Mouse (Mus musculus) embryo, embryonic 11.5 days (tissue): Measurements from ENCODE around the gene Slc22a4.
A peak's percentile ranks its signal among the peaks of the same experiment; 100 is the strongest.
"Not testable (repeated sequence)": the region's sequence is repeated elsewhere in the genome, so short reads cannot be mapped to it uniquely, and the experiment has no call there.

Experiments used
- DNase-seq: peaks from one replicate; pipeline ENCODE4 v3.0.0-alpha.2; 2012; ENCODE audit warnings: low read depth, low spot score

Slc22a4 gene

DNA sequence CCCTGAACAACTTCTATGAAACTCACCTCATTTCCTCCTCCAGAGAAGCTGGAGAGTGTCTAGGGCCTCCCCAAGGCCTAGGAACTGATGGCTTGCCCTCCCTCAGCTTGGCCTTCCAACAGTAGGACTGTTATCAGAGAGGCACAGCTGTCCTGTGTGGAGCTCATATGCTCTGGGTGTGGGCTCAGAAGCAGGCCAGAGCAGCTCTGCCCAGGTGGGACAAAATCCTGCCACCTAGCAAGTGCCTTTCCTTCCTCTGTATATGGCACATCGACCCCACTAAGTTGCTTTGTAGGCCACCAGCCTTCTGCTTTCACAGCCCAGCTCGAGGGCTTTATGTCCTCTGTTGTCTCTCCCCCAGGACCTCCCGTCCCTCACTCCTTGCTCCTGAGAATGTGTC, 23.2 kb downstream of the Slc22a4 start:
- no peak for DNase-seq

DNA sequence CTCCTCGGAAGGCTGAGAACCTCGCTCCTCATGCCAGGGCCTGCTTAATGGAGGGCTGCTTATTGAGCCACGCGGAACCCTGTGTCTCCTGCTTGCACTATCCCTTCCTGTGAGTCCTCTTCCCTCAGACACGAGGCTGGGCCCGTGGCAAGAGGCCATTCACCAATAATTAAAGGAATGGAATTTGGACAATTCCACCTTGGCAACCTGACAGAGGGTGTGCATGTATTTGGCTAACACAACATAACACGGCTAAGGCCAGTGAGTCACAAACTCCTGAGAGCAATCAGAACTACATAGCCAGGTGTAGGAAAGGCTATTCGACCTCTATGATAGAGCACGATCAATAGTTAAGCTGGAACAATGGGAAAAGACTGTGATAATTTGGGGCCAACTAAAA, 23.7 kb downstream of the Slc22a4 start:
- no peak for DNase-seq

DNA sequence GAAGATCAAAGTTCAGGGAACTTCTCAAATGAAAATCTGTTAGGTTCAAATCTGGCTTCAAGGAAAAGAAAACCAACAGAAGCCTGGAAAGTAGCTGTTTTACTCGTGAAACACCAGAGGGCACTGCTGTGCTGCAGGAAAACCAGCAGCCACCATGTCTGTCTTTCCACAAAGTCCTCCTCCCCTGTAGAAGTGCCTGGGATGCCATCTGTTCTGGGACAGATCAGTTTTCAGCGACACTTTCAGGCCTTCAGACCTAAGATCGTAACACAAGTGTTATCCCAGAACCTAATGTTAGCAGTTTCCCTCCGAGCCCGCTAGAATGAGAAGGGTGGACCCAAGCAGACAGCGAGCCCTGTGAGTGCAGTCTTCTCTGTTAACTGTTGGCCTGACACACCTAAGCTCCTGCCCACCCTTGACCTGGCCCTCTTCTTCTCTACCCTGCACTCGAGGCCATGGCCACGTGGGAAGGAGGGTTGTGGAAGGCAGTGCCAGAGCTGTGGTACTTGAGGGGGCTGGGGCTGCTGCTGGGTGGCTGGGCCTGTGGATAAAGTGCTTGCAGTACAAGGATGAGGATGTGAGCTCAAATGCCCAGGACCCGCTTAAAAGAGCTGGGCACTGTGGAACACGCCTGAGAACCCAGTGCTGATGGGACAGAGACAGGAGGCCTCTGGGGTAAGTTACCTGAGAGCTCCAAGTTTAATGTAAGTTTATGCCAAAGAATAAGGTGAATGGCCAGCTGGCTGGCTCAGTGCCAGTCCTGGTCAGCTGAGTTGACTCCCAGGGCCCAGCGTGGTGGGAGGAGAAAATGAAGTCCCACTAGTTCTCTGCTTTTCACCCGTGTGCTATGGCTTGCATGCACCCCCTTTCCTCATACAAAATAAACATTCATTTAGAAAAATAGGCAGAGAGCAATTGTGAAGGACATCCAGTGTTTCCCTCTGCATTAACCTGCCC, 24.9 kb downstream of the Slc22a4 start:
- DNase-seq, result peak; percentile 64

DNA sequence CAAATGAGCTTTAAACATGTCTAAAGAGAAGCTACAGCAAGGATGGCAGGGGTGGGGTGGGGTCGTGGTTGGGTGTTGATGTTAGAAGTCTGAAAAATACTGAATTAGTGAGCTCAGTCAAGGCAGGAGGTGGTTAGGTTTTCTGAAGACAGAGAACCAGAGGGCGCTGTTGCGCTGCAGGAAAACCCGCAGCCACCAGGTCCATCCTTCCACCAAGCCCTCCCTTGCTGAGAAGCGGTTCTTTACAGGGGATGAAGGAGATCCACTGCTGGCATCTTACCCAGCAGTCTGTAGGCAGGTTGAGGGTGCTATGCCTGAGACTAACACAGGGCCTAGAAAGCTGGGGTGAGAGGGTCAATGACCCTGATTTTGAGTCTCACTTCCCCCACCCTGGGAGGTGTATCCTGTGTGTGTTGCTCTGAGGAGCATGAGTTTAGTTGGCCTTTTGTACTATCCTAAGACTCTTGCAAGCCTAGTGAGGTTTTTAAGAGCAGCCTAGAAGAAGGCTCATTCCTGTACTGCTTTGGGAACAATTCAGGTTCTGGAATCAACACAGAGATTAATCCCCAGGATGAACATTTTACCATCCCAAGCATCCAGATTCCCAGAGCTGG, 25.6 kb downstream of the Slc22a4 start:
- peak; percentile 56 for DNase-seq

DNA sequence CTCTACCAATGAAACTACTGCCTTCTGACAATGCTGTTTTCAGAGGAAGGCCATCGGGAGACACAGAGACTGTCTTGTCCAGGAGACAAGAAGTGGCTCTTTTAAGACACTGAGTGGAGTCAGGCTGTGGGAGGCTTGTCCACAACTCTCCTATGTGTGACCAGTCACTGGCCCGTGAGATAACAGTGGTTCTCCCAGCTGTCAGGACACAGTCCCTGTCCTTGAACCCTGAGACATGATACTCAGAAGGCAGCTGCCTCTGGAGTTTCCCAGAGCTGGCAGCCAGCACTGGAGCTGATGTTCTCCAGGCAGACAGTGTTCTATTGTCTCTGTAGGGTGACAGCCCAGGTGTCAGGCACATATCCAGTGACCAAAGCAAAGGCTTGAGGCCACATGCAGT, 30.2 kb downstream of the Slc22a4 start:
- DNase-seq, result no peak

DNA sequence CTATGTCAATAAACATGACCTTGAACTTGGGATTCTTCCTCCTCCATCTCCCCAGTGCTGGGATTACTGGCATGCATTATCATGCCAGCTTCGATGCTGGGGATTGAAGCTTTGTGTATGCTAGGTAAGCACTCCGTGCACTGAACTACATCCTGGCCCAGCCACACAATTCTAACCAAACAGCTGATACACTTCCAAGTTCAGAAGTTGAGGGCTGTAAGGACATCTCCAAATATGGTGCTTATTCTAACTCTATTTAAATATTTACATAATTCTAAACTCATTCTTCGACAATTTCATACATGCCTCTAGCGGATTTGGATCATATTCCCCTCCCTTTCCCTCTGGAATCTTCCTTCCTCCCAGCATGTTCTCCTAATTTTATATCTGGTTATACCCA, 35.6 kb downstream of the Slc22a4 start:
- no peak for DNase-seq

DNA sequence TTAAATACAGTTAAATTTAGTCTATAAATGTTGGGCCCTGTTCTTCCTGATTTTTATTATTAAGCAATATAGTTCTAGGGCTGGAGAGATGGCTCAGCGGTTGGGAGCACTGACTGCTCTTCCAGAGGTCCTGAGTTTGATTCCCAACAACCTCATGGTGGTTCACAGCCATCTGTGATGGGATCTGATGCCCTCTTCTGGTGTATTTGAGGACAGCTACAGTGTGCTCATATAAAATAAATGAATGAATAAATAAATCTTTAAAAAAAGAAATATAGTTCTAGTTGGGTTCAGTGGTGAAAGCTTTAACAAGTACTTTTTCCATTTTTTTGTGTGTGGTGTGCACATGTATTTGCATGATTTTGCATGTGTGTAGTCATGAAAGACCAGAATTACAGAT, 38.7 kb downstream of the Slc22a4 start:
- no peak for DNase-seq

DNA sequence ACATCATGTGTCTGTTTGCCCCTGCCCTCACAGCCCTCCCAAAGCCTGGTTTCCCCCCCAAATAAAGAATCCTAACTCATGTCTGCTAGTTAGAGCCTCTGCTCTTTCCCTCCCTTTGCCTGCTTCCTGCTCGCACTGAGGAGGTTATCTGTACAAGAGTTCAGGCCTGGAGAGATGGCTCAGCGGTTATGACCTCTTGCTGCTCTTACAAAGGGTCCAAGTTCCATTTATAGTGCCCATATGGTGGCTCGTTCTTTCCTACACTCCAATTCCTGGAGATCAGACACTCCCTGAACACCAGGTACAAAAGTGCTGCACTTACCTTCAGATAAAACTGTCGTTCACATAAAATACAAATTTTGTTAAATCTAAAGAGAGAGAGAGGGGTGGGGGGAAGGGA, 39.8 kb downstream of the Slc22a4 start:
- no peak for DNase-seq

DNA sequence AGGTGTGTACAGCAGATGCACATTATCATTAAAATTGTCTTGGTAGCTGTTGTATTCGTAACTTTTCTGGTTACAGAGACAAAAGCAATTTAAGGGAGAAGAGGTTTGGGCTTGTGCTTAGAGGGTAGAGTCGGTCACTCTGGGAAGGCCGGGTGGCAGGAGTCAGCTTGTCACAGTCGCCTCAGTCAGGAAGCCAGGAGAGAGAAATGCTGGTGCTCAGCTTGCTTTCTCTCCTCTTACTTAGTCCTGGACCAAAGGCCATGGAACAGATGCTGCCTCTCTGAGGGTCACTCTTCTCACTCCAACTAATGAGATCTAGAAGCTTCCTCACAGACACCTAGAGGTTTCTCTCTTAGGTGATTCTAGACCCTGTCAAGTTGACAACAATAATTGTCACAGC, 46.5 kb downstream of the Slc22a4 start:
- DNase-seq, result no peak

DNA sequence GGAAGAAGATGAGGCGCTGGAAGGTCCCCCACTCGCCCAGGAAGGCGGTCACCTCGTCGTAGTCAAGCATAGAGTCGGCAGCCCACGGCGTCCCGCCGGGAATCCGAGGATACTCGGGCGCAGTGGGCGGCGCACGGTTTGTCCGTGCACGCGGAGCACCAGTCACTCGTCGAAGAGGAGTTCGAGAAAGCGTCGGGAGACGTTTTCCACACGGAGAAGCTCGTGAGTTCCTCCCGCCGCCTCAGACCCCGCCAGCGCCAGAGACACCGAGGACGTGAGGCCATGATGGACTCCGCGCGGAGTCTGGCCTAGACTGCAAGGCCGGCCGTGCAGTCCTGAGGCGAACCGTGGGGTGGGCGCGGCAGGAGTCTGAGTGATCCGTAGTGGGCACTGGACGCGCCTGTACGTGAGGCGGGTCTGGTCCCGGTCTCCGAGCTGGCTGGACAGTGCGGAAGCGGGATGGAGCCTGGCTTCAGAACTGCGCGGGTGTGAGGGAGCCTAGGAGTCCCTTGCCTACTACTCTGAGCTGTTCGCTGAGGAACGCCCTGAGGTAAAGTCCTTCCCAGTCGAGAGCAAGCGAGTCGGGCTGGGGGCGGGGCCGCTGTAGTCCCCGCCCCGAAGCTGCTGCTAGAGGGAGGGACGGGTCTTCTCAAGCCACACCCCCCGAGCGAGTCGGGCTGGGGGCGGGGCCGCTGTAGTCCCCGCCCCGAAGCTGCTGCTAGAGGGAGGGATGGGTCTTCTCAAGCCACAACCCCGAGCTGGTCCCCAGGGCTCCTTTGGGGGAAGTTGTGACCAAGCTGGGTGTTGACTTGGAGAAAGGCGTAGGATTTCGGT, 47.9 kb downstream of the Slc22a4 start, which contains the start of gene Slc22a21:
Slc22a21 (minus strand) TSS at position 545 of the 834 bp plus-strand sequence.
- DNase-seq, result peak; percentile 68

DNA sequence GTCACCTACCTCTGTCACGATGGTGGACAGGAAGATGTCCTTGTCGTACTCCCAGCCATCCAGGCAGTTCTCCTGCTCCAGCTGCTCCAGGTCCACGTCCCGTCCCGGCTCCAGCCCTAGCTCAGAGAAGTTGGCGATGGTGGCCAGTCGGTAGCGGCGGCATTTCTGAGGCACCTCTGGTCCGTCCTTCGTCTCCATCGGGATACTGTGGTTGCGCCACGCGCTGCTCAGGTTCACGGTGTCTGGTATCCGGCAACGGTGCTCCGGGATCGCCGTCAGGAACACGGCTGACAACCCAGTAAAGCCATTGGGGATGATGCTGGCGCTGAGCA, 48.5 kb downstream of the Slc22a4 start:
- DNase-seq, result not testable (repeated sequence)

DNA sequence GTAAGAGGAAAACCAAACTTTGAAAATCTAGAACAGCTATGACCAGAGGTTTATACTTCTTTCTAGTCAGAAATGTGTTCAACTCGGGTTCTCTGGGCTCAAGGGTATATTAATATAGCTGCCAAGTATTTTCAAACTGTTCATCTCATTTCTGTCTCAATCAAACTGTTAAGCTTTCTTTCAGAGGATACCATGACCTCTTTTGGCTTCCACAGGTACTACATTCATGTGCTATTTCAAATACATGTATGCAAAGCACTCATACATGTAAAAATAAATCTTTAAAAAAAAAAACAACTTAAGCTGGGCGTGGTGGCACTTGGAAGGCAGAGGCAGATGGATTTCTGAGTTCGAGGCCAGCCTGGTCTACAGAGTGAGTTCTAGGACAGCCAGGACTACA, 50.2 kb downstream of the Slc22a4 start:
- DNase-seq, result no peak

DNA sequence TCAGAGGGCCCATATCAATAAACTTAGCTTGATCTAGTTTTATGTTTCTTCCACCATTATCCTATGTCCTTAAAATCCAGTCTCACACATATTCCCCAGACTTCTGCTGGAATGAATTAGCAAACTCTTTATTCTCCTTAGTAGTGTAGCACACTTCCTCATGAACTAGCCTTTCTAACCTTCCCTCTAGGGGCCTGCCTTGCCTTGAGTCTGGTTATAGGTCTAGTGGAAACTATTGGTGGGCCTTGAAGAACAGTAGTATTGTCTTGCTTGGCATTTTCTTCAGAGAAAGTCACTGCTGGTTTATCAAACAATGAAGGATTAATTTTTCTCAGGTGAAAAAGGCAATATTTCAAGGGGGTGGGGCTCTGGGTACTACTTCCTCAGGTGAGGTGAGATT, 52.3 kb downstream of the Slc22a4 start:
- no peak for DNase-seq

DNA sequence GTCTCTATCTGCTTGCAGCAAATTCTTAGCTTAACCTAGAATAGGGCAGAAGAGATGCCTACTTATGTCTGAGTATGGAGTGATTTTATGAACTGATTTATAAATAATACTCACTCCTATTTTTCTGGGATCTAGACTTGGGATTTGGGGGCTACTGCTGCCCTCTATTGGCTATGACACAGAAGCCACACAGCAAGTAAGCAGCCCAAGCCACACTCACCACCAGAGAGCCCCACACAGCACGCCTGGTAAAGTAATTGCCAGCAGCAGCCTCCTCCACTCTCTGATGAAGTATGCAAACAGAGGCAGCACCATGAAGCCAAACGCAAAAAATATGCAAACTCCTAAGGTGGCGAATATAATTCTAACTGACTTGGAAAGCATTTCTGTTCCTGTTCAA, 68.9 kb downstream of the Slc22a4 start:
- no peak for DNase-seq

DNA sequence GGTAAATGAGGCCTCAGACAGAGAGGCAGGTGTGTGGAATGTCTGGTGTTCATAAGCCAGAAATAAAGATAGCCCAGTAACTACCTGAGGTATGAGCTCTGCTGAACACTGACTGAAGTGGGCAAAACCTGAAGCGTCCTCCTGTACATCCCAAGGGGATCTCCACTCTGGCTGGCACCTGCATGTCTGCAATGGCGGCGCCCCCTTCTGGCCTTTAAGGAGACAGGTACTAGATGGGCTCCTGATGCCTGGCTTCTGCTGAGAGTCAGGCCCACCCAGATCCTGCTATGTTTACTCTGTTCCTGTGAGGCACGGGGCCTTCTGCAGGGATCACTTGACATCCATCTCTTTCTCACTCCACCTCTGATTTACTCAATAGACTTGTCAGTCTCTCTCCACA, 69.7 kb downstream of the Slc22a4 start:
- not testable (repeated sequence) for DNase-seq

DNA sequence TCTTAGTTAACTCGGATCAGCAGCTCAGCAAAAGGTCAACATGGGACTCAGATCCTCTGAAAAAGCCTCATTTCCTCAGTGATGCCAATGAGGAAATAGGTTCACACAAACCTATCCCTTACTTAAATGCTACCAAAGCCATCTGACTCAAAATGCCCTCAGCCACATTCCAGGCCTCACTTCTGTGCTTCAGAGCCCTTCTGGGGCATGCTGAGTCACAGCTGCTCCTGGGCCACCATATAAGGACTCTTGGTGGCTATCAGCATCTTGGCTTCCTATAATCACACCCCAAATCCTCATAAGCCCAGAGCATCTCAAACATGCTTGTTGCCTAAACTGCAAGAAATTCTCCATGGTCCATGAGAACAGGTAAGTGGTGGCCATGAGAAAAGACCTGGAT, 71.3 kb downstream of the Slc22a4 start:
- no peak for DNase-seq

DNA sequence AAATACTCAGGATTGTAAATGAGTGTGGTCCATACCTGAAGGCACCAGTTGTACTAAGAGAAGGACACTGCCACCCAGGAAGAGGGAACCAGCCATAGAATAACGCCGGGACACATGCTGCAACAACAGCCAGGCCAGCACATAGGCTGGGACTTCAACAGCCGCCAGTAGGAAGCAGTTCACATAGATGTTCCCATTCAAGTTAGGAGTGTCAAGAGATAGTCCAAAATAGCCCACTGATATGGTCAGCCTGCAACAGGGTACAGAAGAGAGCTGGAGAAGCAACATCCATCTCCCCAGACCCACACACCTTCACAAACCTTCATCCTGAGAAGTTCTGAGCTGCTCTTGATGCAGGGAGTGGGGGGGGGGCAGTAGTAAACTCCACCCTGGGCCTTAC, 73.2 kb downstream of the Slc22a4 start:
- no peak for DNase-seq

DNA sequence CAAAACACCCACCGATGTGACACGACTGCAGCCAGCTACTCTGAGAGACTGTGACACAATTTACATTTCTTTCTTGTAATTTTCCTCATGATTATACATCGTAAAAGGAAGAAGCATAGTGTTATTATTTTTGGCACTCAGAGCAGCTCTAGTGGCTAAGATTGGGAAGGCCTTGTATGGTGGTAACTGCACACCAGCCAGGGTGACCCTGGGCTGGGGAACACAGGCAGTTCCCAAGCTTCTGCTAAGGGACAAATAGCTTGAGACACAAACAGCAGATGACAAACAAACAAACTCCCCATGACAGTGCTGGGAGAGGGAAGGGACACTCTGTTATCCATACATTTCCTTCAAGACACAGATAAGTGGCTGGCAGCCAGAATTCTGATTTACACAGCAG, 77.8 kb downstream of the Slc22a4 start:
- DNase-seq, result not testable (repeated sequence)
